Mouse (Mus musculus) small intestine, adult 2 months (tissue): ENCODE data around the gene Man1a. TPM values are rescaled to one million over a fixed set of nuclear protein-coding genes. Genes with fewer than 3 reads are reported as not detected.

Source experiments
- H3K27ac ChIP-seq: fragments of 200-500 bp; 2 replicates; pipeline ENCODE4 v1.5.1; 2012; ENCODE audit warnings: low read depth, low read length, control low read depth, inconsistent platforms; ENCODE audit not compliant: insufficient read depth
- H3K27me3 ChIP-seq: fragments of 200-500 bp; 2 replicates; pipeline ENCODE4 v1.6.1; 2012; ENCODE audit warnings: mild to moderate bottlenecking, moderate library complexity, low read length, inconsistent platforms; ENCODE audit not compliant: control insufficient read depth, insufficient read depth
- H3K36me3 ChIP-seq: fragments of 200-500 bp; 2 replicates; pipeline ENCODE4 v1.6.1; 2012; ENCODE audit warnings: mild to moderate bottlenecking, low read length, control low read depth, inconsistent platforms; ENCODE audit not compliant: control insufficient read depth, insufficient read depth
- H3K4me1 ChIP-seq: fragments of 200-500 bp; 2 replicates; pipeline ENCODE4 v1.6.1; 2012; ENCODE audit warnings: low read length, inconsistent platforms, mixed read lengths; ENCODE audit not compliant: control insufficient read depth, insufficient read depth, insufficient read length
- H3K4me3 ChIP-seq: fragments of 200-500 bp; 2 replicates; pipeline ENCODE4 v1.5.1; 2012; ENCODE audit warnings: low read depth, mild to moderate bottlenecking, control low read depth, inconsistent platforms, low read length, moderate library complexity
- CTCF ChIP-seq: fragments of 200-500 bp; IDR thresholded peaks from 2 replicates; pipeline ENCODE4 v1.5.1; 2012; ENCODE audit warnings: low read depth, mild to moderate bottlenecking, control low read depth, inconsistent platforms, low read length, moderate library complexity, mixed read lengths; ENCODE audit not compliant: insufficient replicate concordance, insufficient read length; ENCODE audit errors: extremely low read depth
- POLR2A ChIP-seq: fragments of 200-500 bp; IDR thresholded peaks from 2 replicates; pipeline ENCODE4 v1.6.1; 2012; ENCODE audit warnings: low read depth, mild to moderate bottlenecking, control low read depth, inconsistent platforms, low read length, moderate library complexity
- WGBS: fragments of 180-500 bp; shearing (Covaris S2); methylation state at CpG from one replicate; pipeline ENCODE4 v1.1.7; 2018; 5-methylcytosine and 5-hydroxymethylcytosine counted together
- polyA plus RNA-seq: library from polyadenylated mRNA; depleted of rRNA; stranded (reverse); fragments of >200 nt; gene quantifications from 2 replicates; pipeline ENCODE4 v1.2.3, GENCODE M21; 2012

The Man1a gene
- polyA plus RNA-seq, 1 experiment = 59.8 TPM

- Histone ChIP-seq H3K36me3 (no peaks in the 10 kb centered on the region), H3K4me3 (no peak overlapping the region), H3K27me3 (no peaks in the 10 kb centered on the region), H3K4me1 (no peaks in the 10 kb centered on the region), H3K27ac (no peak overlapping the region)
- WGBS = 82% methylated on average over 5 of the region's 5 CpGs
- no peak for TF ChIP-seq POLR2A
- TF ChIP-seq CTCF = no peak
These were observed 189.9 kb downstream of the Man1a start for GRCm38 (mm10) chr10:53886475-53886874.

GRCm38 (mm10) chr10:53881310-53881709 lies 195.1 kb downstream of the Man1a start:
- Histone ChIP-seq H3K4me1 (no peaks in the 10 kb centered on the region), H3K4me3 (no peak overlapping the region), H3K36me3 (no peaks in the 10 kb centered on the region), H3K27me3 (no peaks in the 10 kb centered on the region), H3K27ac (no peak overlapping the region)
- TF ChIP-seq CTCF (no peak), POLR2A (no peak)

GRCm38 (mm10) chr10:53875896-53876295 lies 200.5 kb downstream of the Man1a start:
- TF ChIP-seq POLR2A (no peak), CTCF (no peak)
- 86% methylated on average over 4 of the region's 4 CpGs for WGBS

GRCm38 (mm10) chr10:53874191-53874590 lies 202.2 kb downstream of the Man1a start:
- no peak overlapping the region for H3K27ac ChIP-seq
- no peak overlapping the region for H3K4me3 ChIP-seq
- WGBS = 77% methylated on average over 3 of the region's 3 CpGs
- no peak for TF ChIP-seq POLR2A
- no peak for TF ChIP-seq CTCF
- no peaks in the 10 kb centered on the region for H3K27me3 ChIP-seq
- no peaks in the 10 kb centered on the region for H3K4me1 ChIP-seq
- no peaks in the 10 kb centered on the region for H3K36me3 ChIP-seq

More at GRCm38 (mm10) chr10:53875896-53876295, 200.5 kb downstream of the Man1a start:
- H3K4me3 ChIP-seq = no peak overlapping the region
- no peaks in the 10 kb centered on the region for H3K4me1 ChIP-seq
- no peaks in the 10 kb centered on the region for H3K36me3 ChIP-seq
- H3K27ac ChIP-seq = no peak overlapping the region
- H3K27me3 ChIP-seq = no peaks in the 10 kb centered on the region

- Histone ChIP-seq H3K36me3 (no peaks in the 10 kb centered on the region), H3K27ac (no peak overlapping the region), H3K27me3 (no peaks in the 10 kb centered on the region), H3K4me3 (no peak overlapping the region), H3K4me1 (no peaks in the 10 kb centered on the region)
- peak; percentile 43; the same call in 1 of the 2 replicates for TF ChIP-seq CTCF
- TF ChIP-seq POLR2A = no peak
- WGBS = 38% methylated on average over 7 of the region's 7 CpGs
These were observed 212.7 kb downstream of the Man1a start for GRCm38 (mm10) chr10:53863486-53864357.

GRCm38 (mm10) chr10:53859879-53860278 lies 216.5 kb downstream of the Man1a start:
- no peaks in the 10 kb centered on the region for H3K4me1 ChIP-seq
- no peak for TF ChIP-seq CTCF
- TF ChIP-seq POLR2A = no peak
- H3K36me3 ChIP-seq = no peaks in the 10 kb centered on the region
- no peaks in the 10 kb centered on the region for H3K27me3 ChIP-seq
- no peak overlapping the region for H3K4me3 ChIP-seq
- 24% methylated on average over 1 of the region's 1 CpGs for whole genome bisulfite sequencing
- H3K27ac ChIP-seq = no peak overlapping the region

GRCm38 (mm10) chr10:53859224-53859623 lies 217.2 kb downstream of the Man1a start:
- Histone ChIP-seq H3K36me3 (no peaks in the 10 kb centered on the region), H3K27ac (no peak overlapping the region), H3K4me1 (no peaks in the 10 kb centered on the region), H3K4me3 (no peak overlapping the region), H3K27me3 (no peaks in the 10 kb centered on the region)
- 71% methylated on average over 3 of the region's 3 CpGs for WGBS
- TF ChIP-seq CTCF (no peak), POLR2A (no peak)
